Mouse (Mus musculus) mouse trophoblast stem cell (cell line): ENCODE results near the gene Foxj2.

Experiments used
- in situ Hi-C, 2 experiments: fragments of 300-500 bp; cut with MseI, MboI; formaldehyde crosslinking; loops; 2 replicates in 1 of 2; 3 replicates in 1 of 2; pipeline ENCODE4 v1.15.1; 2025

Foxj2 gene

DNA sequence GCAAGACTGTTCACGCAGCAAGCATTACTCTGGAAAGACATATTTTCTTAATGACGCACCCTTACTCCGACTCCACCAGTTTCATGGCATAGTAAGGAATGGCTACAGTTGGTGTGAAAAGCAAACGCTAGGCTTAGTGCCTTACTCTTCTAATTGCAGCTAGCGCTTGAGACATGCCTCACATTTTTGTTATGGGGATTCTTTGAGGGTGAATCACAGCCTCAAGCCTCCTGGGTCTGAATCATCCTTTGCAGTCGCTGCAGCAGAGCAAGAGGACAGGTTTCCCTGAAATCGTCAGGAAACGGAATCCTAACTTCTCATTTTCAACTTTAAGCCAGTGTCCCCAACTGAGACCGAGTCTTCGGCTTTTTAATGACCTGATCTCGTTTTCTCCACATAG lies 50.1 kb downstream of the Foxj2 start:
- in situ Hi-C loops: loop anchor here in 1 of 2 experiments (5.0 kb wide), 1 partner anchor 58 kb away; no protein-coding TSS in a partner anchor

DNA sequence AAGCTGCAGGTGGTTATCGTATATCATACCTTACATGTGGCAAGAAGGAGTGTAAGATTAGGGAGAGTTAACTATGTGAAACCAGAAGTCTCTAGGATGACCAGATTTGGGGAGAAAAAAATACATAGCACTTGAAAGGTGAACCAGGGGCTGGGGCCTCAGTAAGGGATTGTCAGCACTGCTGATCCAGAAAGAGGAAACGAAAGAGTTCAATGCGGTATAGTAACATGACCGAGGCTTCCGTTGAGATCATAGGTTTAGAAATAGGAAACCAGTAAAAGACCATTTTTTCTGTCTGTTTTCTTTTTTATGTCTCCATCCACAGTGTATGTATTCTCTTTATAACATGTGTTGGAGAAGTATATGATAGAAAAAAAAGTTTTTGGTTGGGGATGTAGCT lies 53.1 kb downstream of the Foxj2 start:
- in situ Hi-C loops: loop anchor here in 1 of 2 experiments (5.0 kb wide), 1 partner anchor 60 kb away; no protein-coding TSS in a partner anchor

DNA sequence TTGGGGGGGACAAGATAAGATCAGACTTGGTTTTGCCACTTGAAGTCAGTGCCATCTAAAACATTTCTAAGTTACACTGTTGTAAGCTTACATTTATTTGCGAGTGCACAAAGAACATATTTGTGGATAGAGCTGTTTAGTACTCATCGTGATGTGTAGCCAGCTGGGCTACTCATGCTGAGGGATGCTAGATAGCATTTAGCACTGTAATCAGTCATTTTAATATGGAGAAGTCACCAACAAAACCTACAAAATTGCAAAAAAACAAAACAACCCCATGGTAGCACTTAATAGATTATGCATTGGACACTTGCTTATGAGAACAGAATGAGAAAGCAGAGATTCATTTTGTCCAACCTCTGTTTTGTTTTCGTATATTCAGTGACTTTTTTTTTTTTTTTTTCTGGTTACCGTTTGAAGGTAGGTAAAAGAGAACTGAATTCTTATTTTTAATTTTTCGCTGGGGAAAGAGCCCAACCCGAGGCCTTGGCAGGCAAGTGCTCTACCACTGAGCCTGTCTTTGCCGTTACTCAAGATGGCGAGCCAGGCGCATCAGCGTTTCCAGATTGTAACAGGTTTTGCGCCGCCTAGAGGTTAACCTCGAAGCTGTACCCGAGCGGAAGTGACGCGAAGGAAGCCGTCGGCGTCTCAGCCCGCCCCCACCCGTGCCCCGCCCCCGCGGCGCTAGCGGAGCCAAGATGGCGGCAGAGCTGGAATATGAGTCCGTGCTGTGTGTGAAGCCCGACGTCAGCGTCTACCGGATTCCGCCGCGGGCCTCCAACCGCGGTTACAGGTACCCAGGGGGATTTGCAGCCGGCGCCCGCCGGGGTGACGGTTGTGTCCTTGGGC lies 54.4 kb downstream of the Foxj2 start, which contains the start of gene Necap1:
Gene Necap1, plus strand, starts transcription at position 604 of the 849 bp plus-strand sequence.
- in situ Hi-C loops: loop anchor here in 1 of 2 experiments (5.0 kb wide), 1 partner anchor 62 kb away; no protein-coding TSS in a partner anchor

DNA sequence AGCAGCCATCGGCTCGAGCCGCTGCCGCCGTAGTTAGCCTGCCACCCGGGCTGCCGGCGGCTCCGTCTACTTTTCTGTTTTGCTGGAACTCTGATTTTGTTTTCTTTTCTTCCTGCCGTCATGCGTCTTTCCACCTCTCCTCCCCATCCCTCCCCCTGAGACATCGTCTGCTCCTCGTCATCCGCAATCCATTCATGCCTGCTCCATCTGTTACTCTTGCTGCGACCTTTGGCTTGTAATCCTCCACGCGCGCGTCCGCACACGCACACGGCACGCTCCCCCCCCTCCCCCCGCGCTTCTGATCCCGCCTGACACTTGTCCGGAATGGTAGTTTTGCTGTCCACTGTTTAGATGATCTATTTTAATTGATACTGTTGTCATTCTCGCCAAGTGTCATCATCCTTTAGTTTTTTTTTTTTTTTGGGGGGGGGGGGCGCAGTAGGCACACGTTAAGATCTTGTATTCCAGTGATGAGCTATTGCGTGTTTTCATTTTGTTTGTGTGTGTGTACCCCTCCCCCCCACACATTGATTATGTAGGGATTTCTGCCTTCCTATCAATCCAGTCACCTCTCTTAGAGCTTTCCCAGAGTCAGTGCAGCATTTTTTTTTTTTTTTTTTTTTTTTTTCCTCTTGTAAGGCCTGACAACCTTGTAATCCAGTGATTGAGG lies 55.1 kb downstream of the Foxj2 start:
- in situ Hi-C loops: loop anchor here in 1 of 2 experiments (5.0 kb wide), 1 partner anchor 63 kb away; no protein-coding TSS in a partner anchor

DNA sequence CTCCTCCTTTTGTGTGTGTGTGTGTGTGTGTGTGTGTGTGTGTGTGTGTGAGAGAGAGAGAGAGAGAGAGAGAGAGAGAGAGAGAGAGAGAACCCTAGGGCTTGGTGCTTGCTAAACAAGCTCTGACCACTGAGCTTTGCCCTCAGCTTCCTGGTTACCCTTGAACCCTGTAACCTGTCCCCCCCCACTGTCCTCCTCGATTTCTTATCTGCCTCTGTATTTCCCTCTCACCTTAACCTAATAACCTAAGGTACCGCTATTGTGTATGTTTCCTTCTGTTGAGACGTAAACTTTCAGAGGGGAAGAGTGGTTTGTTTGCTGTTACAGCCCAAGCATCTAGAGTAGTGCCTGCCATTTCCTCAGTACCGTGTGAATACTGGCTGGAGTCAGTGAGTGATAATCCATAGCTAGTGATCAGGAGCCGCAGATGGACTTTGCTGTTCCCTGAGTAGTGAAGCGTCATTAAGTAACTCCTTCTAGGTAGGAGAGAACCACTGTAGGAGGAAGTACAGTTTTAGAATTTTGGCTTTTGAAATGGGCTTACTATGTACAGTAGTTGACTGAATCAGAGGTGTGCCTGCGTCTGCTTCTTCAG lies 59.5 kb downstream of the Foxj2 start:
- in situ Hi-C loops: no loop called here

DNA sequence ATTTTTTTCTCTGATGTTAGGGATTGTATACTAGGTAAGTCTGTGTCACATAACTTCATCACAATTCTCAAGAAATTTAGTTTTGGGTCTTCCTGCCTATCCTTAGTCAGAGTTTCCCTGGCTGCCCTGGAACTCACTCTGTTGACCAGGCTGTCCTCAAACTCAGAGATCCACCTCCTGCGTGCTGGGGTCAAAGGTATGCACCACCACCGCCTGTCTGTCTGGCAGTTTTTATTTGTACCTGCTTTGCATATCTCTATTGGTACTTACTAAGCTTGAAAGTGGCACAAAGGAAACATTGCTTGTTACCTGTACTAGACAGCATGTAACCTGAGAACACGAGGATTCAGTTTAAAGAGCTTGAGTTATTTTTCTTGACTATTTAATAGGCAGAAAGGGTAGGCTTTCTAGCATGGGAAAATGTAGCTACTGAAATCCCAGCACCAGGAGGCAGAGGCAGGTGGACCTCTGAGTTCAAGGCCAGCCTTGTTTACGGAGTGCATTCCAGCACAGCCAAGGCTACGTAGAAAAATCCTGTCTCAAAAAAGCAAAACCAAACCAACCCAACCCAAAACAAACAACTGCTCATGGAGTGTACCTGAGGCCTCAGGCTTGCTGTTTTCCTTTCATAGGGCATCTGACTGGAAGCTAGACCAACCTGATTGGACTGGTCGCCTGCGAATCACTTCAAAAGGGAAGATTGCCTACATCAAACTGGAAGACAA lies 60.2 kb downstream of the Foxj2 start:
- in situ Hi-C loops: no loop called here

DNA sequence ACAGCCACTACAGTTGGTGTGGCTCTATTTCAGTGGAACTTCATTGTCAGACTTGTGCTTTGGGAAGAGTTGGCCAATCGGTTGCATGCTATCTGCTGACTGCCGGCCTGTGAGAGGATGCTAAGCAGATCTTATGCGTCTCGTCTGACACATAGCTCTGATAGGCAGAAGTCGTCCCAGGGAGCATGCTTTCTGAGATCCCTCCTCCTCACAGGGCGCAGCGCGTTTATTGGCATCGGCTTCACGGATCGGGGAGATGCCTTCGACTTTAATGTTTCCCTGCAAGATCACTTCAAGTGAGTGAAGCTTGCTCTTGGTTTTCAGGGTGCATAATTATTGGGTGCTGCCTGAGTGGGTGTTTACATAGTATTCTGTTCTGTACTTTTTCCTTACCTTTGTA lies 61.6 kb downstream of the Foxj2 start:
- in situ Hi-C loops: no loop called here

DNA sequence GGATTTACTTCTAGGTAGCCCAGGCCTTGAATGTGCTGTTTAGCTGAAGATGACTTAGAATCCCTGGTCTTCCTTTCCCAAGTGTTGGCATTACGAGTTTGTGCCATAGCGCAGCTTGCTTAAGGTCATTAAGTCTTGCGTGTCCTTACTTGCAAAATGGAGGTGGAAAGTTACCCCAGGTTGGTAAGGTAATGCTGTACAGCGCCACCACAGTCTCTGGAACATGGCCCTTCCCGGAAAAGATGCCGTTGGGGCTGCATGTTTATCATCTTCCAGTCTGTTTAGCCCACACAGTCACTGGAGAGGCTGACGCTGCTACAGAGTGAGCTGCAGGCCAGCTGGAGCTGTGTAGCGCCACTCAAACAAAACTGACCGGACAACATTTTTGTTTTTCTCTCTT lies 63.9 kb downstream of the Foxj2 start:
- in situ Hi-C loops: no loop called here

DNA sequence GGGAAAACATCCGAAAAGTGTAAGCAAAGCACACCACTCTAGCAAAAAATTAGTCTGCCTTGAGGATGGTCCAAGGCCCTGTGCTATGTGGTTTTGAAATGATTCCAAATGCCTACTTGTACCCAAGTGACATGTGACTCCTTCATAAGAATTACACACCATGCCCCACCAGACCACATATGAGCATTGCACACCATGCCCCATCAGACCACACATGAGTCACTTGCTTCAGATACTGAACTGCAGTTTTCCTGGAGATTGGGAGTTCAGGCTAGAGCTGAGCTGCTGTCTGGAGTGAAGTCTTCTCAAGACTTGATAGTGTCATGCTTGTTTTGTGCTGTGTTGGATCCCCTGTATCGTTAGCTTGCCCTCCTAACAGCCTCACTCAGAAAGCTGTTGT lies 69.9 kb downstream of the Foxj2 start:
- in situ Hi-C loops: no loop called here

DNA sequence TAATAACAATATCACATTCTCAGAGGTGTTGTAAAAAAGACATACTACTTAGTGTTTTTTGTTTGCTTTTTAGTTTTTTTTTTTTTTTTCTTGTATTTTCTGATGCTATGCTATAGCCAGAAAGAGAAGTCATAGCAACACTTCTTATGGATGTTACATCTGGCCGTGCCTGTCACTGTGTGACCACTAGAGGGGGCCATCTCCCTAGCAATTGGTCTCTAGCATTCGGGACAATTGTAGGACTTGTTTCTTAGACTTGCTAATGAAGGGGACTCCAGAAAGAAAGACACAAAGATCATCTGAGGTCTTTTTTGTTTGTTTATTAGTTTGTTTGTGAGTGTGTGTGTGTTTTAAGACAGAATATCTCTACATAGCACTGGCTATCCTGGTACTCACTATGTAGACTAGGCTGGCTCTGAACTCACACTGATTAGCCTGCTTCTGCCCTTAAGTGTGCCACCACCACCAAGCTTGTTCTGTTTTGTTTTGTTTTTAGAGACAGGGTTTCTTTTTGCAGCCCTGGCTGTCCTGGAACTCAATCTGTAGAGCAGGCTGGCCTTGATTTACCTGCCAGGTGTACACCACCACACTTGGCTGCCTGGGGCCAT lies 72.8 kb downstream of the Foxj2 start:
- in situ Hi-C loops: loop anchor here (5.0 to 10.0 kb wide), 3 partner anchors 112 to 362 kb away; no protein-coding TSS in a partner anchor
